Mouse (Mus musculus) liver, embryonic 15.5 days (tissue): ENCODE data around the gene Ttc28. TPM values are rescaled to one million over a fixed set of nuclear protein-coding genes. Genes with fewer than 3 reads are reported as not detected.

Experiments used
- ATAC-seq: fragments of 200-750 bp; cut with Nextera tagmentation; 2 replicates; pipeline ENCODE4 v1.8.0; 2017; ENCODE audit warnings: moderate number of reproducible peaks, mild to moderate bottlenecking, moderate library complexity; ENCODE audit not compliant: insufficient read depth
- H3K27ac ChIP-seq: fragments of 300-500 bp; sonication (generic); replicated peaks from 2 replicates; pipeline ENCODE4 v1.5.1; 2015; ENCODE audit warnings: mild to moderate bottlenecking, inconsistent platforms
- H3K27me3 ChIP-seq: fragments of 300-500 bp; sonication (generic); 2 replicates; pipeline ENCODE4 v1.6.1; 2015; ENCODE audit warnings: mild to moderate bottlenecking, inconsistent platforms
- H3K36me3 ChIP-seq: fragments of 300-500 bp; sonication (generic); replicated peaks from 2 replicates; pipeline ENCODE4 v1.6.1; 2015; ENCODE audit warnings: moderate library complexity, mild to moderate bottlenecking, inconsistent platforms
- H3K4me1 ChIP-seq: fragments of 300-500 bp; sonication (generic); replicated peaks from 2 replicates; pipeline ENCODE4 v1.6.1; 2015; ENCODE audit warnings: inconsistent platforms
- H3K4me2 ChIP-seq: fragments of 300-500 bp; sonication (generic); 2 replicates; pipeline ENCODE4 v1.6.1; 2015; ENCODE audit warnings: moderate library complexity, mild to moderate bottlenecking, inconsistent platforms
- H3K4me3 ChIP-seq: fragments of 300-500 bp; sonication (generic); replicated peaks from 2 replicates; pipeline ENCODE4 v1.5.1; 2015; ENCODE audit warnings: mild to moderate bottlenecking, inconsistent platforms
- H3K9ac ChIP-seq: fragments of 300-500 bp; sonication (generic); 2 replicates; pipeline ENCODE4 v1.6.1; 2015; ENCODE audit warnings: moderate library complexity, mild to moderate bottlenecking, inconsistent platforms
- H3K9me3 ChIP-seq: fragments of 300-500 bp; sonication (generic); replicated peaks from 2 replicates; pipeline ENCODE4 v1.6.1; 2016; ENCODE audit warnings: inconsistent platforms
- WGBS: fragments of 180-500 bp; shearing (Covaris S2); methylation state at CpG from one replicate; pipeline ENCODE4 v1.1.7; 2015; ENCODE audit warnings: mixed read lengths; ENCODE audit not compliant: insufficient replicate concordance; 5-methylcytosine and 5-hydroxymethylcytosine counted together
- polyA plus RNA-seq: library from polyadenylated mRNA; unstranded; fragments of >200 nt; fragmentation: Nextera tagmentation; extraction: Ambion mirVana; gene quantifications from 2 replicates; pipeline ENCODE4 v1.2.1, GENCODE M21; 2015

Gene Ttc28
- polyA plus RNA-seq, 1 experiment from 2014 or later = 1.5 TPM

GRCm38 (mm10) chr5:111158266-111158665 lies 278.7 kb downstream of the Ttc28 start:
- Histone ChIP-seq H3K36me3 (no peaks in the 10 kb centered on the region), H3K9me3 (no peaks in the 10 kb centered on the region), H3K27me3 (no peaks in the 10 kb centered on the region), H3K4me1 (0 out of 2 replicates have a peak, but pooled peaks cover 5% of the 10 kb centered on the region), H3K9ac (no peak overlapping the region), H3K4me3 (no peak overlapping the region), H3K27ac (no peak overlapping the region), H3K4me2 (no peak overlapping the region)
- WGBS = 66% methylated on average over 9 of the region's 9 CpGs
- no peak for ATAC-seq

GRCm38 (mm10) chr5:111159628-111160321 lies 280.2 kb downstream of the Ttc28 start:
- no peak overlapping the region for H3K9ac ChIP-seq
- no peak overlapping the region for H3K27ac ChIP-seq
- no peaks in the 10 kb centered on the region for H3K36me3 ChIP-seq
- no peak for ATAC-seq
- no peak overlapping the region for H3K4me2 ChIP-seq
- 0 out of 2 replicates have a peak, but pooled peaks cover 5% of the 10 kb centered on the region for H3K4me1 ChIP-seq
- H3K4me3 ChIP-seq = no peak overlapping the region
- no peaks in the 10 kb centered on the region for H3K27me3 ChIP-seq
- H3K9me3 ChIP-seq = no peaks in the 10 kb centered on the region
- 35% methylated on average over 23 of the region's 23 CpGs for WGBS

GRCm38 (mm10) chr5:111161146-111161930 lies 281.7 kb downstream of the Ttc28 start:
- H3K9ac ChIP-seq = no peak overlapping the region
- H3K27me3 ChIP-seq = no peaks in the 10 kb centered on the region
- no peak overlapping the region for H3K27ac ChIP-seq
- H3K4me3 ChIP-seq = no peak overlapping the region
- 0 out of 2 replicates have a peak, but pooled peaks cover 5% of the 10 kb centered on the region for H3K4me1 ChIP-seq
- ATAC-seq = no peak
- H3K36me3 ChIP-seq = no peaks in the 10 kb centered on the region
- H3K4me2 ChIP-seq = no peak overlapping the region
- WGBS = 33% methylated on average over 7 of the region's 7 CpGs
- no peaks in the 10 kb centered on the region for H3K9me3 ChIP-seq

GRCm38 (mm10) chr5:111162857-111163256 lies 283.3 kb downstream of the Ttc28 start:
- H3K27me3 ChIP-seq = no peaks in the 10 kb centered on the region
- H3K4me2 ChIP-seq = no peak overlapping the region
- no peaks in the 10 kb centered on the region for H3K36me3 ChIP-seq
- ATAC-seq = no peak
- no peaks in the 10 kb centered on the region for H3K9me3 ChIP-seq
- H3K9ac ChIP-seq = no peak overlapping the region
- no peak overlapping the region for H3K4me3 ChIP-seq
- WGBS = 48% methylated on average over 6 of the region's 6 CpGs
- 0 out of 2 replicates have a peak, but pooled peaks cover 5% of the 10 kb centered on the region for H3K4me1 ChIP-seq
- H3K27ac ChIP-seq = no peak overlapping the region

GRCm38 (mm10) chr5:111163377-111163776 lies 283.8 kb downstream of the Ttc28 start:
- Histone ChIP-seq H3K4me1 (0 out of 2 replicates have a peak, but pooled peaks cover 5% of the 10 kb centered on the region), H3K4me3 (no peak overlapping the region), H3K9me3 (no peaks in the 10 kb centered on the region), H3K27me3 (no peaks in the 10 kb centered on the region), H3K27ac (no peak overlapping the region), H3K4me2 (no peak overlapping the region), H3K36me3 (no peaks in the 10 kb centered on the region), H3K9ac (no peak overlapping the region)
- no peak for ATAC-seq
- WGBS = 73% methylated on average over 11 of the region's 11 CpGs

GRCm38 (mm10) chr5:111164348-111164920 lies 284.8 kb downstream of the Ttc28 start:
- no peak overlapping the region for H3K4me3 ChIP-seq

GRCm38 (mm10) chr5:111170383-111170782 lies 290.8 kb downstream of the Ttc28 start:
- no peak overlapping the region for H3K27ac ChIP-seq
- no peak overlapping the region for H3K4me2 ChIP-seq
- H3K9ac ChIP-seq = no peak overlapping the region
- no peaks in the 10 kb centered on the region for H3K4me1 ChIP-seq
- WGBS = 65% methylated on average over 9 of the region's 9 CpGs
- H3K36me3 ChIP-seq = no peaks in the 10 kb centered on the region
- H3K9me3 ChIP-seq = no peaks in the 10 kb centered on the region
- ATAC-seq = no peak
- H3K27me3 ChIP-seq = no peaks in the 10 kb centered on the region
- no peak overlapping the region for H3K4me3 ChIP-seq

More at GRCm38 (mm10) chr5:111164348-111164920, 284.8 kb downstream of the Ttc28 start:
- Histone ChIP-seq H3K9ac (no peak overlapping the region), H3K27ac (no peak overlapping the region), H3K27me3 (no peaks in the 10 kb centered on the region), H3K4me1 (0 out of 2 replicates have a peak, but pooled peaks cover 5% of the 10 kb centered on the region), H3K9me3 (no peaks in the 10 kb centered on the region), H3K4me2 (no peak overlapping the region), H3K36me3 (no peaks in the 10 kb centered on the region)
- no peak for ATAC-seq
- WGBS = 51% methylated on average over 9 of the region's 9 CpGs

GRCm38 (mm10) chr5:111175410-111175809 lies 295.8 kb downstream of the Ttc28 start:
- Histone ChIP-seq H3K4me3 (no peak overlapping the region), H3K4me1 (no peaks in the 10 kb centered on the region)

GRCm38 (mm10) chr5:111175842-111176241 lies 296.2 kb downstream of the Ttc28 start:
- Histone ChIP-seq H3K27me3 (no peaks in the 10 kb centered on the region), H3K27ac (no peak overlapping the region), H3K36me3 (no peaks in the 10 kb centered on the region), H3K9ac (no peak overlapping the region), H3K9me3 (no peaks in the 10 kb centered on the region), H3K4me3 (no peak overlapping the region), H3K4me1 (no peaks in the 10 kb centered on the region), H3K4me2 (no peak overlapping the region)
- ATAC-seq = no peak
- 82% methylated on average over 9 of the region's 9 CpGs for WGBS

More at GRCm38 (mm10) chr5:111175410-111175809, 295.8 kb downstream of the Ttc28 start:
- no peak overlapping the region for H3K4me2 ChIP-seq
- no peaks in the 10 kb centered on the region for H3K36me3 ChIP-seq
- no peaks in the 10 kb centered on the region for H3K27me3 ChIP-seq
- ATAC-seq = no peak
- H3K9me3 ChIP-seq = no peaks in the 10 kb centered on the region
- WGBS = 64% methylated on average over 12 of the region's 12 CpGs
- no peak overlapping the region for H3K27ac ChIP-seq
- no peak overlapping the region for H3K9ac ChIP-seq

- no peaks in the 10 kb centered on the region for H3K4me1 ChIP-seq
- 58% methylated on average over 13 of the region's 13 CpGs for WGBS
- H3K9ac ChIP-seq = no peak overlapping the region
- no peaks in the 10 kb centered on the region for H3K36me3 ChIP-seq
- no peak overlapping the region for H3K27ac ChIP-seq
- no peak overlapping the region for H3K4me2 ChIP-seq
- no peaks in the 10 kb centered on the region for H3K27me3 ChIP-seq
- ATAC-seq = no peak
- H3K9me3 ChIP-seq = no peaks in the 10 kb centered on the region
- H3K4me3 ChIP-seq = no peak overlapping the region
Observed at GRCm38 (mm10) chr5:111176441-111176840, 296.8 kb downstream of the Ttc28 start.
